Mouse (Mus musculus): ENCODE measurements at regions not wholly inside any gene's neighbourhood (a gene's known extent, or its start where the extent isn't known, plus 50 kb on each side); places are given as distances from the start of the nearest gene placed in this dataset.

DNA sequence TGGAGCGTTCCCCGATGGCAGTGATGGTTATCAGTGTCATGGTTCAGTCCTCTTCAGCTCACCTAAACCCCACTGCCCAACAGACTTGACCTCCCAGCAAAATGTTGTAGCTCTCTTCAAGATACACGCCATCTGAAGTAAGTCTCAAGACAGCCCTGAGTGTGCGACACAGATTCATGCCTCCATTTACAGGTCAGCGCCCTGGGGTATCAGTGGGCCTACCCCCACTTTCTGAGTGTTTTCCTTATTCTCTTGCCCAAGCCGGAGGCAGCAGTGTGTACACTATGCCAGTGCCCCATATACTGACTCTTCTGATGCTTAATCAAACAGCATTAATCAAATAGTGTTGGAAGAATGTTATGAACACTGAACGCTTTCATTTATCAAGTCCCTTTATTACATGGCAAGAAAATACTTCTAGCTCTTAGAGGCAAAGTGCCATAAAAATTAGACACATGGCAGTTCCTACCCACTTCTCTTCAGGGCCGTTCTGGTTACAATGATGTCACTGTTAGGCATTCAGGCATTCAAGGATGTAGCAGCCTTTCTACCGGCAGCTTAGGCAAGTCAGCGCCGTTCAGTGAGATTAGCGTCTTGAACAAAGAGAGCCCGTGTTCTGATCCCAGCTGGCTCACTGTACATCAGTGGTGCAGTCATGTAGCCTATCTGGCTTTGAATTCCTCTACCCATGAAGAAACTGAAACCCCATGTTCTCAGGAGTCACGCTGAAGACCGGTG, 109.6 kb upstream of the Arhgap5 start:
- TF ChIP-seq POLR2A (IDR thresholded peaks at IDR 0.05; ENCODE audit: borderline replicate concordance, insufficient read depth, low read length) (no peak), CTCF (IDR thresholded peaks at IDR 0.05; ENCODE audit: borderline replicate concordance, insufficient read depth, low read depth, low read length) (no peak)

Measured in cerebellum, adult 2 months (tissue).